Mouse (Mus musculus): ENCODE measurements at regions not wholly inside any gene's neighbourhood (a gene's known extent, or its start where the extent isn't known, plus 50 kb on each side); places are given as distances from the start of the nearest gene placed in this dataset.

- 69% methylated on average over 7 of the region's 7 CpGs for WGBS
- intact Hi-C loops (cut with DNase I) = no loop called here
- no peak for DNase-seq
These were observed 404.0 kb upstream of the Defb41 start for GRCm38 (mm10) chr1:18668901-18669300.

GRCm38 (mm10) chr1:18668265-18668664 lies 403.3 kb upstream of the Defb41 start:
- no peaks in the 10 kb centered on the region for H3K36me3 ChIP-seq (ENCODE audit: control insufficient read depth, insufficient read depth, low read length)
- TF ChIP-seq POLR2A (IDR thresholded peaks at IDR 0.05; ENCODE audit: insufficient read depth, low read depth, low read length) (no peak), CTCF (IDR thresholded peaks at IDR 0.05) (no peak), EP300 (IDR thresholded peaks at IDR 0.05; ENCODE audit: insufficient read depth, low read depth, low read length) (no peak)
- H3K27ac ChIP-seq = no peak overlapping the region
- WGBS = 71% methylated on average over 5 of the region's 5 CpGs
- intact Hi-C loops (cut with DNase I) = no loop called here
- no peaks in the 10 kb centered on the region for H3K79me2 ChIP-seq (replicated peaks; ENCODE audit: control insufficient read depth, insufficient read depth, low read length)
- H3K27me3 ChIP-seq (ENCODE audit: control insufficient read depth, insufficient read depth, low read length) = no peaks in the 10 kb centered on the region
- no peak overlapping the region for H3K9ac ChIP-seq (ENCODE audit: low read depth, low read length)
- H3K4me1 ChIP-seq (ENCODE audit: control insufficient read depth, insufficient read depth, low read length) = no peaks in the 10 kb centered on the region
- DNase-seq = no peak
- no peak overlapping the region for H3K4me3 ChIP-seq

More at GRCm38 (mm10) chr1:18668901-18669300, 404.0 kb upstream of the Defb41 start:
- Histone ChIP-seq H3K9ac (ENCODE audit: low read depth, low read length) (no peak overlapping the region), H3K27ac (no peak overlapping the region), H3K27me3 (ENCODE audit: control insufficient read depth, insufficient read depth, low read length) (no peaks in the 10 kb centered on the region), H3K4me1 (ENCODE audit: control insufficient read depth, insufficient read depth, low read length) (no peaks in the 10 kb centered on the region), H3K36me3 (ENCODE audit: control insufficient read depth, insufficient read depth, low read length) (no peaks in the 10 kb centered on the region), H3K79me2 (replicated peaks; ENCODE audit: control insufficient read depth, insufficient read depth, low read length) (no peaks in the 10 kb centered on the region), H3K4me3 (no peak overlapping the region)
- TF ChIP-seq EP300 (IDR thresholded peaks at IDR 0.05; ENCODE audit: insufficient read depth, low read depth, low read length) (no peak), POLR2A (IDR thresholded peaks at IDR 0.05; ENCODE audit: insufficient read depth, low read depth, low read length) (no peak), CTCF (IDR thresholded peaks at IDR 0.05) (no peak)

DNA sequence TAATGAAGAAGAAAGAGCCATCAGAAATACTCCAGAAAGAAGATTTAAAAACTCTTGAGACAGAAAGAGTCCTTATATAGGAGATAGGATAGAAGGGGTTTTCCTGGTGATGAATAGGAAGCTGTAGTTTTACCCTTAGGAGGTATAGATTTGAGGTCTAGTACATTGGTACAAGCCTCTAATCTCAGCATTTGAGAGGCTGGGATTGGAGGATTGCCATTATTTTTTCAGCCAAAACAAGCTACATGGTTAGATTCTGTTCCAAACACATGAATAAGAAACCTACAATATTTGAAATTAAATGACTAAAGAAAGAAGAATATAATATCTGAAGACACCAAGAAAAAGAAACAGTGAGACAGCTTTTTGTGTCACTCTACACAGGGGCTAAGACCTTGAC lies 375.9 kb upstream of the Defb41 start:
- H3K9ac ChIP-seq (ENCODE audit: low read depth, low read length) = no peak overlapping the region
- TF ChIP-seq CTCF (IDR thresholded peaks at IDR 0.05) (no peak), POLR2A (IDR thresholded peaks at IDR 0.05; ENCODE audit: insufficient read depth, low read depth, low read length) (no peak), EP300 (IDR thresholded peaks at IDR 0.05; ENCODE audit: insufficient read depth, low read depth, low read length) (no peak)
- H3K36me3 ChIP-seq (ENCODE audit: control insufficient read depth, insufficient read depth, low read length) = no peaks in the 10 kb centered on the region
- H3K4me1 ChIP-seq (ENCODE audit: control insufficient read depth, insufficient read depth, low read length) = no peaks in the 10 kb centered on the region
- H3K27ac ChIP-seq = no peak overlapping the region
- intact Hi-C loops (cut with DNase I) = no loop called here
- no peaks in the 10 kb centered on the region for H3K79me2 ChIP-seq (replicated peaks; ENCODE audit: control insufficient read depth, insufficient read depth, low read length)
- DNase-seq = no peak
- H3K27me3 ChIP-seq (ENCODE audit: control insufficient read depth, insufficient read depth, low read length) = no peaks in the 10 kb centered on the region
- no peak overlapping the region for H3K4me3 ChIP-seq

GRCm38 (mm10) chr1:18639460-18640300 lies 374.7 kb upstream of the Defb41 start:
- TF ChIP-seq EP300 (IDR thresholded peaks at IDR 0.05; ENCODE audit: insufficient read depth, low read depth, low read length) (no peak), CTCF (IDR thresholded peaks at IDR 0.05) (no peak), POLR2A (IDR thresholded peaks at IDR 0.05; ENCODE audit: insufficient read depth, low read depth, low read length) (no peak)
- no peak overlapping the region for H3K4me3 ChIP-seq
- WGBS = 64% methylated on average over 8 of the region's 8 CpGs

GRCm38 (mm10) chr1:18637334-18637733 lies 372.4 kb upstream of the Defb41 start:
- intact Hi-C loops (cut with DNase I) = no loop called here
- H3K9ac ChIP-seq (ENCODE audit: low read depth, low read length) = no peak overlapping the region
- H3K27ac ChIP-seq = no peak overlapping the region
- TF ChIP-seq CTCF (IDR thresholded peaks at IDR 0.05) = no peak
- TF ChIP-seq EP300 (IDR thresholded peaks at IDR 0.05; ENCODE audit: insufficient read depth, low read depth, low read length) = no peak
- TF ChIP-seq POLR2A (IDR thresholded peaks at IDR 0.05; ENCODE audit: insufficient read depth, low read depth, low read length) = no peak
- no peaks in the 10 kb centered on the region for H3K36me3 ChIP-seq (ENCODE audit: control insufficient read depth, insufficient read depth, low read length)
- no peaks in the 10 kb centered on the region for H3K4me1 ChIP-seq (ENCODE audit: control insufficient read depth, insufficient read depth, low read length)
- DNase-seq = no peak
- H3K27me3 ChIP-seq (ENCODE audit: control insufficient read depth, insufficient read depth, low read length) = no peaks in the 10 kb centered on the region
- no peaks in the 10 kb centered on the region for H3K79me2 ChIP-seq (replicated peaks; ENCODE audit: control insufficient read depth, insufficient read depth, low read length)
- no peak overlapping the region for H3K4me3 ChIP-seq

More at GRCm38 (mm10) chr1:18639460-18640300, 374.7 kb upstream of the Defb41 start:
- Histone ChIP-seq H3K79me2 (replicated peaks; ENCODE audit: control insufficient read depth, insufficient read depth, low read length) (no peaks in the 10 kb centered on the region), H3K9ac (ENCODE audit: low read depth, low read length) (no peak overlapping the region), H3K4me1 (ENCODE audit: control insufficient read depth, insufficient read depth, low read length) (no peaks in the 10 kb centered on the region), H3K27me3 (ENCODE audit: control insufficient read depth, insufficient read depth, low read length) (no peaks in the 10 kb centered on the region), H3K27ac (no peak overlapping the region), H3K36me3 (ENCODE audit: control insufficient read depth, insufficient read depth, low read length) (no peaks in the 10 kb centered on the region)
- intact Hi-C loops (cut with DNase I) = no loop called here
- no peak for DNase-seq

DNA sequence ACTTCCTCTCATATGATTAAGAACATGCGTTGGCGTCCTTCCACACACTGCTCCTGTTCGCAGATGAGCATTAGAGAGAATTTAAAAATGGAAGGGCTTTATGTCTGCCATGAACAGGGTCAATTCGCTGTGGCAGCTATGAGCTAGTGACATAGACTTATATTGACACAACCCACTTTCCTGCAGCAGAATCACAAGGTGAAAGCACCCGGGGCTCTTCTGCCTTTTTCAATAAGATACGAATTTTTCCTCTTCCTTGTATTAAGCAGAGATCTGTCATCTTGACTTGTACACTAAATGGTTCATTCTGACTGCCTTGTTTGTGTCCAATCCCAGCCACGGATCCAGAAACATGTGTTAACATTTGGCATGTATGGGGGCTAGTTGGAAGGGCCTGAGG lies 345.3 kb upstream of the Defb41 start:
- no peak for TF ChIP-seq POLR2A (IDR thresholded peaks at IDR 0.05; ENCODE audit: insufficient read depth, low read depth, low read length)
- TF ChIP-seq CTCF (IDR thresholded peaks at IDR 0.05) = no peak
- TF ChIP-seq EP300 (IDR thresholded peaks at IDR 0.05; ENCODE audit: insufficient read depth, low read depth, low read length) = no peak
- intact Hi-C loops (cut with DNase I) = no loop called here

More for the DNA sequence above, 345.3 kb upstream of the Defb41 start:
- no peaks in the 10 kb centered on the region for H3K27me3 ChIP-seq (ENCODE audit: control insufficient read depth, insufficient read depth, low read length)
- H3K27ac ChIP-seq = no peak overlapping the region
- H3K9ac ChIP-seq (ENCODE audit: low read depth, low read length) = no peak overlapping the region
- WGBS = 76% methylated on average over 7 of the region's 7 CpGs
- H3K36me3 ChIP-seq (ENCODE audit: control insufficient read depth, insufficient read depth, low read length) = no peaks in the 10 kb centered on the region
- DNase-seq = no peak
- no peak overlapping the region for H3K4me3 ChIP-seq
- H3K79me2 ChIP-seq (replicated peaks; ENCODE audit: control insufficient read depth, insufficient read depth, low read length) = no peaks in the 10 kb centered on the region
- no peaks in the 10 kb centered on the region for H3K4me1 ChIP-seq (ENCODE audit: control insufficient read depth, insufficient read depth, low read length)

All from heart, adult 2 months (tissue).